Mouse (Mus musculus) ES-E14 (cell line): ENCODE results near the gene Rap1gap.

ENCODE experiments used
- HCFC1 ChIP-seq: IDR thresholded peaks from 2 replicates; pipeline ENCODE4 v1.6.1; 2012; ENCODE audit warnings: low read length, inconsistent platforms, borderline replicate concordance; ENCODE audit not compliant: insufficient read depth
- MAFK ChIP-seq: IDR thresholded peaks from 2 replicates; pipeline ENCODE4 v1.6.1; 2014; ENCODE audit warnings: mild to moderate bottlenecking, low read depth, low read length, inconsistent platforms; ENCODE audit not compliant: insufficient read depth
- ZNF384 ChIP-seq: IDR thresholded peaks from 2 replicates; pipeline ENCODE4 v1.6.1; 2012; ENCODE audit warnings: low read depth, low read length, inconsistent platforms

DNA sequence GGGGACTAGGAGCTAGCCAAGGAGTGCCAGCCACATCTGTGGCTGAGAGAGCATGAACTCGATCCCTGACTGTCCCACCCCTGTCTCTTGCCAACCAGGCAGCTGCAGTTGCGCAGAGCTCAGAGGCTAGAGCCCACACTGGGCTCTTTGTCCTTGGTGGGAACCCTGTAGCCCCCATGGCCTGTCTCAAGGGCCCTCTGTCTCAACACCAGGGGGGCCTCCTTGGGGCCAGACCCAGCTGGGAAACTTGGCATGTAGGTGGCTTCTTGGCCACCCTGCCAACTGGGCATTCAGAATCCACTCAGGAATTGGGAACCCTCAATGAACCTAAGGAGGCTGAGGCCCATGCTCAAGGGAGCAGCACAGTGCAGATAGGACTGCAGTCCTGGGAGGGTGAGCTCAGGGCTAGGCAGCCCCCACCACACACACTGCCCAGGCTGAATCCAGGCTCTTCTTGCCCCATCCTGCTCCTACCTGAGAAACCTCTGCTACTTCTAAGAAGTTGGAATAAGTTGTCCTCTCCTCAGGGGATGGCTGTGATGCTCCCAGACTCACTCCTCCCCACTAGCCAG is 15.5 kb downstream of the Rap1gap start:
- no peak for TF ChIP-seq ZNF384
- no peak for TF ChIP-seq MAFK
- no peak for TF ChIP-seq HCFC1
